ENCODE assay signal across 21 mouse cellular contexts in the genomic region with DNA sequence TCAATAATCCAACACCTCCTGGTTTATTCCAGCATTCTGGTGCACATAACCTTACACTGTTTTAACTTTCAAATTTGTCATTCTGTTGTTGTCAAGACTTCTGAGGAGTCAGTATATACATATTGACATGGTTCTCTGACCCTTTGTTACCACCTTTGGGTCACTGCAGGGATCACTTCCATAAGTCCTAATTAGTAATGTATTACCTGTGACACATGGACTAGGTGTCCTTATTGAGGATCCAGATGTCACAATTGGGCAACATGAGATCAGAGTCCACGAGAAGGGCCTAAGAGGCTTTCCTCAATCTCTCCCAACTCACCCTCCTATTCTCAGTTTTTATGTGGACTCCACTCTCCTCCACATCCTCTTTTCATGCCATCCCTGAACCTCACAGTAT.
"Had no signal": no experiment of that assay in that cellular context is flagged by ENCODE, and none has a peak within 500 bp of the region (broad histone marks: within the 10 kb centered on the region; RNA-seq: fewer than 3 reads in every experiment).

No protein-coding gene starts in this region.

- H3K4me3 ChIP-seq: layer of hippocampus, adult 2 months; limb, embryonic 10.5 days; limb, embryonic 13.5 days; lung, embryonic 15.5 days; megakaryocyte, embryonic 14.5 days; midbrain, embryonic 10.5 days; midbrain, embryonic 13.5 days had no signal

- H3K27me3 ChIP-seq: limb, embryonic 13.5 days; lung, embryonic 15.5 days; megakaryocyte, embryonic 14.5 days; midbrain, embryonic 13.5 days had no signal

- H3K27ac ChIP-seq: kidney, postnatal 0 days; layer of hippocampus, adult 2 months; limb, embryonic 10.5 days; limb, embryonic 13.5 days; lung, embryonic 15.5 days; midbrain, embryonic 10.5 days; midbrain, embryonic 13.5 days had no signal

- DNase-seq: kidney, adult 2 months; kidney, postnatal 25 days; layer of hippocampus, adult 9-11 months; lung, adult 18-20 months; lung, postnatal 10 days; lung, postnatal 36 days; right cerebral cortex, adult 18-20 months; right cerebral cortex, postnatal 14 days; spleen, adult 18-20 months; thymus, adult 2 months; thymus, postnatal 25 days had no signal

- H3K36me3 ChIP-seq: limb, embryonic 10.5 days; limb, embryonic 13.5 days; lung, embryonic 15.5 days; midbrain, embryonic 10.5 days; midbrain, embryonic 13.5 days had no signal

- H3K9ac ChIP-seq: limb, embryonic 13.5 days; lung, embryonic 15.5 days; midbrain, embryonic 13.5 days had no signal

- H3K4me2 ChIP-seq: limb, embryonic 13.5 days; lung, embryonic 15.5 days; midbrain, embryonic 13.5 days had no signal

- ATAC-seq: intestine, postnatal 0 days; midbrain, embryonic 13.5 days; midbrain, embryonic 16.5 days had no signal

- H3K4me1 ChIP-seq: limb, embryonic 10.5 days; limb, embryonic 13.5 days; megakaryocyte, embryonic 14.5 days; midbrain, embryonic 10.5 days; midbrain, embryonic 13.5 days had no signal

- H3K9me3 ChIP-seq: limb, embryonic 10.5 days; limb, embryonic 13.5 days; lung, embryonic 15.5 days; midbrain, embryonic 10.5 days; midbrain, embryonic 13.5 days had no signal
